Mouse (Mus musculus) liver, embryonic 14.5 days (tissue): ENCODE results near the gene Hdac1. TPM values are rescaled to one million over a fixed set of nuclear protein-coding genes. Genes with fewer than 3 reads are reported as not detected.

Source experiments
- ATAC-seq: fragments of 200-750 bp; cut with Nextera tagmentation; 2 replicates; pipeline ENCODE4 v1.8.0; 2017; ENCODE audit warnings: moderate number of reproducible peaks, mild to moderate bottlenecking, moderate library complexity; ENCODE audit not compliant: insufficient read depth
- DNase-seq, 3 experiments: peaks; one replicate each; pipeline ENCODE4 v3.0.0-alpha.2; 2012 to 2013; ENCODE audit warnings: low read depth in 3 of 3, low spot score in 3 of 3
- H3K27ac ChIP-seq: fragments of 300-500 bp; sonication (generic); 2 replicates; pipeline ENCODE4 v1.5.1; 2014; ENCODE audit warnings: moderate library complexity, mild to moderate bottlenecking, control low read depth, inconsistent platforms
- H3K27me3 ChIP-seq: fragments of 300-500 bp; sonication (generic); 2 replicates; pipeline ENCODE4 v1.6.1; 2014; ENCODE audit warnings: mild to moderate bottlenecking, low read length, moderate library complexity; ENCODE audit not compliant: control insufficient read depth, insufficient read depth
- H3K36me3 ChIP-seq: fragments of 300-500 bp; sonication (generic); replicated peaks from 2 replicates; pipeline ENCODE4 v1.6.1; 2014; ENCODE audit warnings: low read depth; ENCODE audit not compliant: control insufficient read depth, insufficient read depth
- H3K4me1 ChIP-seq, 2 experiments: fragments of 200-500 bp in 1 of 2; fragments of 300-500 bp in 1 of 2; sonication (generic) in 1 of 2; replicated peaks; 2 replicates each; pipeline ENCODE4 v1.6.1; 2012 to 2014; ENCODE audit warnings: antibody characterized with exemption in 1 of 2, inconsistent platforms in 1 of 2, low read length in 1 of 2; ENCODE audit not compliant: control insufficient read depth in 2 of 2, insufficient read depth in 2 of 2
- H3K4me2 ChIP-seq: fragments of 300-500 bp; sonication (generic); 2 replicates; pipeline ENCODE4 v1.6.1; 2014; ENCODE audit warnings: low read depth, mild to moderate bottlenecking, control low read depth, moderate library complexity
- H3K4me3 ChIP-seq, 2 experiments: fragments of 200-500 bp in 1 of 2; fragments of 300-500 bp in 1 of 2; sonication (generic) in 1 of 2; 2 replicates each; pipeline ENCODE4 v1.5.1; 2012 to 2014; ENCODE audit warnings: low read depth in 2 of 2, low read length in 2 of 2, mild to moderate bottlenecking in 2 of 2, control low read depth in 1 of 2, inconsistent platforms in 1 of 2, moderate library complexity in 1 of 2; ENCODE audit not compliant: insufficient read depth in 1 of 2
- H3K9ac ChIP-seq: fragments of 300-500 bp; sonication (generic); replicated peaks from 2 replicates; pipeline ENCODE4 v1.6.1; 2014; ENCODE audit warnings: mild to moderate bottlenecking, control low read depth, moderate library complexity
- H3K9me3 ChIP-seq: fragments of 300-500 bp; sonication (generic); 2 replicates; pipeline ENCODE4 v1.6.1; 2016; ENCODE audit warnings: low read length, mixed read lengths; ENCODE audit not compliant: control insufficient read depth
- CTCF ChIP-seq: IDR thresholded peaks from 2 replicates; pipeline ENCODE4 v1.5.1; 2016; ENCODE audit warnings: antibody characterized with exemption, low read depth, control low read depth
- EP300 ChIP-seq: IDR thresholded peaks from 2 replicates; pipeline ENCODE4 v1.6.1; 2016; ENCODE audit warnings: antibody characterized with exemption, low read depth
- WGBS: fragments of 180-500 bp; shearing (Covaris S2); extraction: QIAGEN DNeasy Blood & Tissue Kit; methylation state at CpG from one replicate; pipeline ENCODE4 v1.1.7; 2014; ENCODE audit not compliant: insufficient replicate concordance; 5-methylcytosine and 5-hydroxymethylcytosine counted together
- polyA plus RNA-seq, 2 experiments: library from polyadenylated mRNA; depleted of rRNA in 1 of 2; stranded (reverse) in 1 of 2; unstranded in 1 of 2; fragments of >200 nt; fragmentation: Nextera tagmentation in 1 of 2; extraction: Ambion mirVana in 1 of 2; gene quantifications; 2 replicates each; pipeline versions ENCODE4 v1.2.1 to v1.2.3; 2012 to 2014

Hdac1 gene
- polyA plus RNA-seq, 2 experiments: 76.5 to 107 TPM

DNA sequence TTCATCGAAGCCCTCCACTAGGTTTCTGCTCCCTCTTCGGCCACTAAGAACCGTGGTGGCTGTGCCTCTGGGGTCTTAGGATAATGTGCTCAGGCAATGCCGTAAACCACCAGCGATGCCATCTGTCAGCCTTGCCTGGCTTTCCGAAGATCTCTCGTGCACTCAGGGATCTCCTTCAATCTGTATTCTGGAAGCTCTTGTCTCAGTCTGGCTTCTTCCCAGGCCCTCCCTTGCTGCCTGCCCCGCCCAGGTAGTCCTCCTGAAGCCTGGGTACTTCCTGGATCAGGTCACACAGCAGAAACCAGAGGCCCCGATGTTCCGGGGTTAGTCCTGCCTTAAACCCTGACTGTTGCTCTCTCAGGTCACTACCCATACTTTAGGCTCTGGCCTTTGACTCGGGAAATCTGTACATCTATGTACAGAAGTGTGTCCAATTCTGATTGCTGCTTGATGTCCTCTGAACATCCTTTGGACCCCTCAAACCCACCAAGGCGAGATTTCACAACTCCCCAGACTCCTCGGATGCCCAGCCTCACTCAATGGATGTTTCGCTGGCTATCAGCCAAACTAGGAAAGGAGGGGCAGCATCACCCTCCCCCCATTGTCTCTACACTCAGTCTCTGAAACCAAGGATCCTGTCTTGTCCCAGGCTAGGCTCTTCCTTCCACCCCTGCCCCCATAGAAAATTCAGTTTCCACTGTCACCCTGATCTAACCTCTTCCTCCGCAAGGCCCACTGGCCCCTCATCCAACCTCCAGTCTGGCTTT, 33.5 kb downstream of the Hdac1 start:
- 56% methylated on average over 15 of the region's 15 CpGs for WGBS
- H3K4me1 ChIP-seq: peaks cover 0 to 5% of the 10 kb centered on the region in 2 experiments; a peak in 1 of 4 replicates
- ATAC-seq (no peak), DNase-seq (no peak)
- no peaks in the 10 kb centered on the region for H3K9me3 ChIP-seq
- H3K27ac ChIP-seq: no peak overlapping the region
- no peak overlapping the region for H3K9ac ChIP-seq
- TF ChIP-seq CTCF: no peak
- no peak for TF ChIP-seq EP300
- H3K4me3 ChIP-seq: no peak overlapping the region
- H3K36me3 ChIP-seq: no peaks in the 10 kb centered on the region
- peaks cover 13% of the 10 kb centered on the region for H3K27me3 ChIP-seq
- no peak overlapping the region for H3K4me2 ChIP-seq

DNA sequence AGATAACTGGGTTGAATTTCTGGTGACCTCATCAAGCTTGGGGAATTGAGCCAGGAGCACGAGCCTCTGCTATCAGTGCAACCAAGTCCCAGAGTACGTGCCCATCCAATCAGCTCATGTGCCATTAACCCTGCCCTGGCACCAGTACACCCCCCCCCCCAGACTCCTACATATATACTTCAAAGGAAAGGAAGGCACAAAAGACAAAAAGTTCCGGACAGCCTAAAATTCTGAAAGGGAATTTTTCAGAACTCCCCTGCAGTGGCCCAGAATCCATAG, 34.3 kb downstream of the Hdac1 start:
- 46% methylated on average over 3 of the region's 3 CpGs for WGBS
- Histone ChIP-seq H3K4me1 (0 out of 4 replicates have a peak, but pooled peaks cover 0 to 3% of the 10 kb centered on the region in 2 experiments), H3K36me3 (no peaks in the 10 kb centered on the region), H3K9ac (no peak overlapping the region), H3K27ac (no peak overlapping the region), H3K4me2 (no peak overlapping the region), H3K4me3 (no peak overlapping the region), H3K27me3 (peaks cover 7% of the 10 kb centered on the region), H3K9me3 (no peaks in the 10 kb centered on the region)
- ATAC-seq: no peak
- no peak for DNase-seq
- TF ChIP-seq EP300: no peak
- TF ChIP-seq CTCF: no peak

DNA sequence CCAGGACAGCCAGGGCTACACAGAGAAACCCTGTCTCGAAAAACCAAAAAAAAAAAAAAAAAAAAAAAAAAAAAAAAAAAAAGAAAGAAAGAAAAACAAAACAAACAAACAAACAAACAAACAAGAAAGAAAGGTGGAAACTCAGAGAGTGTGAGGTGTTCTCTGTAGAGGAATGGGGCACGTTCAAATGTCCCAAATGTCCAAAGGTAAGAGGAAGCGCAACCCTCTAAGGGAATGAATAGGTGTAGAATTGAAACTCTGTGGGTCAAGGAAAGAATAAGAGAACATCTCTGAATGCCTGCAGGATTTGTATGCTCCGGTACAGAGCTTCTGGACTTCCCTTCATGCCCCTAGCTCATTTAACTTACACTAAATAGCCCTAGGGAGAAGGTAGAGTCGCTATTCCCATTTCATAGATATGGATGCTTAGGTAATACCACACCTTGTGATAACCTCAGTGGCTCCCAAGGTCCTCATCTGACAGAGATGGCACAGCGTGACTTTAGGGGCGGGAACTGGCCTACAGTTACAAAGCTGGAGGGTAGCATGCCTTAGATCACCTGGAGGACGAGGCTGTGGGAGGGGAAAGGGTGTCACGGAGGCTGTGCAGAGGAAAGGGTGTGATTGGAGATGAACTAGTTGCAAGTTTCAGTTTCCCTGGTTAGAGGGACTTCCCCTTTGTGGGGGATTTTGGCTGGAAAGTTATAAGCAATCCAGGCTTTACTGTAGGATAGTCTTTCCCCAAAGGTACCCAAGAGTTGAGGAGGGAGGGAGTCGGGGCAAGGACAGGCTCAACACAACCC, 34.9 kb downstream of the Hdac1 start:
- ATAC-seq (no peak), DNase-seq (no peak)
- H3K9me3 ChIP-seq: no peaks in the 10 kb centered on the region
- no peak overlapping the region for H3K9ac ChIP-seq
- 42% methylated on average over 9 of the region's 10 CpGs for WGBS
- peaks cover 3% of the 10 kb centered on the region for H3K27me3 ChIP-seq
- no peak for TF ChIP-seq EP300
- no peak for TF ChIP-seq CTCF
- H3K4me2 ChIP-seq: no peak overlapping the region
- no peak overlapping the region for H3K4me3 ChIP-seq
- H3K4me1 ChIP-seq: peaks cover 0 to 3% of the 10 kb centered on the region in 2 experiments; a peak in 1 of 4 replicates
- H3K36me3 ChIP-seq: no peaks in the 10 kb centered on the region
- H3K27ac ChIP-seq: no peak overlapping the region

DNA sequence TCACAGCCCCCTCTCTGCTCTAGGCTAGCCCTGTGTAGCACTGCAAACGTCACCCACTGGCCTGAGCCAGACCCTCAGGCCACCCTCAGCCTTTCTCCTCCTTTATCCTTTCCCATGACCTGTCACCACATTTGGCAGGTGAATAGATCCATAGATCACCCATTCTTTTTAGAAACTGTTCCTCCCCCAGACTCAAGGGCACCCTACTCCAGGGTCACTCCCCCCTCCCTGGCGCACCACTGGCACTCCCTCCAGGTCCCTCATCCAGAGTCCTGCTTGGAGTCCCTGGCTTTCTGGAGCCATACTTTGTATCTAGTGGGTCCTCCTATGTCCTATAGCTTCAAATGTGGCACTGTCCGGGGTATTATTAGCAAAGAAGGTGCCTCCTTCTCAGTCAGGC, 37.0 kb downstream of the Hdac1 start:
- Histone ChIP-seq H3K4me3 (no peak overlapping the region), H3K27ac (no peak overlapping the region), H3K4me1 (peaks cover 0 to 6% of the 10 kb centered on the region in 2 experiments; a peak in 2 of 4 replicates), H3K27me3 (no peaks in the 10 kb centered on the region; the same call in 1 of the 2 replicates), H3K9ac (no peak overlapping the region), H3K4me2 (no peak overlapping the region), H3K36me3 (no peaks in the 10 kb centered on the region), H3K9me3 (no peaks in the 10 kb centered on the region)
- DNase-seq: no peak
- ATAC-seq: no peak
- TF ChIP-seq CTCF (no peak), EP300 (no peak)
- 68% methylated on average over 3 of the region's 3 CpGs for WGBS

DNA sequence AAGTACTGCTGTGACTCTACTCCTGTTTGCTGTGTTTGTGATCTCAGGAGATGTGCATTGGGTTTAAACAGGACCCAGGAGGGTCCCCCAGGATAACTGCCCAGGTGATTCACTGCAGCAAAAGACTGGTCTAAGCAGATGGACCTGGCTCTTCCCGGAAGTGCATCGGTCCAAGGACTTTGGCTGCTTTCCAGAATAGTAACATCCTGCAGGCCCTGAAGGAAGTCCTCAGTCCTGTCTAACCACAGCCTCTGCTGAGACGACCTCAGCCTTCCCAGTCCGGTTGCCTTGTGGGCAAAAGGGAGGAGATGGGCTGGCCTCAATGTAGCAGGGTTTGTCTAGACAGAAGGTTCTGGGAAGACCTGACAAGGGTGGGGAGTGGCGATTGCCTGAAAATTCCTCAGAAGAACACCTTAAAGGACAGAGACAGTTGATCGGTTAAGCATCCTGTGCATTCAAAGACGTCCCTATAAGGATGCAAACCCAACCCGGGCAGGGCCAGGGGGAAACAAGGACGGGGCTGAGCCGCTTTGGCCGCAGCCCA, 39.5 kb downstream of the Hdac1 start:
- Histone ChIP-seq H3K27me3 (no peaks in the 10 kb centered on the region; the same call in 1 of the 2 replicates), H3K36me3 (no peaks in the 10 kb centered on the region), H3K9ac (no peak overlapping the region), H3K4me2 (no peak overlapping the region), H3K27ac (no peak overlapping the region), H3K4me3 (no peak overlapping the region), H3K9me3 (no peaks in the 10 kb centered on the region), H3K4me1 (peaks cover 0 to 14% of the 10 kb centered on the region in 2 experiments; a peak in 3 of 4 replicates)
- ATAC-seq (no peak), DNase-seq (no peak)
- WGBS: 34% methylated on average over 11 of the region's 11 CpGs
- no peak for TF ChIP-seq CTCF
- no peak for TF ChIP-seq EP300
